Mouse (Mus musculus): ENCODE results near the gene Ehbp1. TPM values are rescaled to one million over a fixed set of nuclear protein-coding genes. Genes with fewer than 3 reads are reported as not detected.

The Ehbp1 gene
- polyA plus RNA-seq, 1 experiment from 2014 or later, result 11.8 TPM

Other genes with a start within 250 kb of the Ehbp1 start
- gene Tmem17, start 169.8 kb upstream of the Ehbp1 start, polyA plus RNA-seq (2016; fragmentation: Nextera tagmentation; extraction: Ambion mirVana), result 15.5 and 16.3 TPM in 2 replicates

Data from limb, embryonic 12.5 days (tissue).